10 mouse cellular contexts compared by ENCODE assay signal in genomic region chr15:82964266-82964825, GRCm38 (mm10). TPM values are rescaled to one million over a fixed set of nuclear protein-coding genes. Genes with fewer than 3 reads are reported as not detected.
DNase-seq lines count a peak whose midpoint lies in the region; ATAC-seq and TF ChIP-seq lines count a peak whose summit lies in the region.
"Had no signal": no experiment of that assay in that cellular context is flagged by ENCODE, and none has a peak within 500 bp of the region (broad histone marks: within the 10 kb centered on the region; RNA-seq: fewer than 3 reads in every experiment).

No protein-coding gene starts in this region.

- WGBS in hindbrain, embryonic 15.5 days, result 51% methylated on average over 14 of the region's 14 CpGs
- WGBS in olfactory bulb, adult 2 months, result 60% methylated on average over 14 of the region's 14 CpGs

- DNase-seq in frontal cortex, postnatal 14 days (ENCODE audit: low spot score in 2 of 2), result no peak
- no peak for DNase-seq in natural killer cell, adult 2 months (ENCODE audit: low spot score in 2 of 2)
- no peak for DNase-seq in adrenal gland, postnatal 14 days
- DNase-seq: liver had no signal

- H3K4me1 ChIP-seq in megakaryocyte, embryonic 14.5 days, result peaks cover 61% of the 10 kb centered on the region
- H3K4me1 ChIP-seq in hindbrain, embryonic 15.5 days (replicated peaks), result peaks cover 71% of the 10 kb centered on the region
- peaks cover 62% of the 10 kb centered on the region for H3K4me1 ChIP-seq in olfactory bulb, adult 2 months (ENCODE audit: control insufficient read depth, insufficient read depth, low read length)

- peak overlapping the region; percentile 72 for H3K4me2 ChIP-seq in hindbrain, embryonic 15.5 days

- H3K4me3 ChIP-seq in megakaryocyte, embryonic 14.5 days (replicated peaks), result peak overlapping the region; percentile 34
- H3K4me3 ChIP-seq in hindbrain, embryonic 15.5 days, result peak overlapping the region; percentile 61
- no peak overlapping the region for H3K4me3 ChIP-seq in olfactory bulb, adult 2 months (ENCODE audit: insufficient read depth, low read depth, low read length)

- TF ChIP-seq CTCF in olfactory bulb, adult 2 months (IDR thresholded peaks at IDR 0.05; ENCODE audit: insufficient read depth, low read depth, low read length), result no peak

- no peaks in the 10 kb centered on the region for H3K9me3 ChIP-seq in megakaryocyte, embryonic 14.5 days
- H3K9me3 ChIP-seq in hindbrain, embryonic 15.5 days, result no peaks in the 10 kb centered on the region

- H3K36me3 ChIP-seq in megakaryocyte, embryonic 14.5 days (replicated peaks; ENCODE audit: low read length), result no peaks in the 10 kb centered on the region
- no peaks in the 10 kb centered on the region for H3K36me3 ChIP-seq in hindbrain, embryonic 15.5 days

- H3K27me3 ChIP-seq in megakaryocyte, embryonic 14.5 days (replicated peaks), result peaks cover 70% of the 10 kb centered on the region
- H3K27me3 ChIP-seq in hindbrain, embryonic 15.5 days, result no peaks in the 10 kb centered on the region; the same call in 1 of the 2 replicates

- peak overlapping the region; percentile 79 for H3K27ac ChIP-seq in hindbrain, embryonic 15.5 days (replicated peaks)
- H3K27ac ChIP-seq in olfactory bulb, adult 2 months (ENCODE audit: insufficient read depth, low read depth, low read length), result peak overlapping the region; percentile 73

- H3K9ac ChIP-seq in hindbrain, embryonic 15.5 days, result 0 out of 2 replicates have a peak overlapping the region, but pooled peaks have one; percentile 23

- ATAC-seq in frontal cortex, adult (ENCODE audit: low TSS enrichment), result 0 out of 2 replicates have a peak, but pooled peaks have one; percentile 7
- no peak for ATAC-seq in megakaryocyte, adult 5-6 weeks (ENCODE audit: poor library complexity, severe bottlenecking)
- no peak for ATAC-seq in hindbrain, embryonic 15.5 days (ENCODE audit: low FRiP score, low read depth)
- ATAC-seq: activated CD4-positive, CD25-positive, alpha-beta regulatory T cell, adult 4 months had no signal

- TF ChIP-seq POLR2A in olfactory bulb, adult 2 months (IDR thresholded peaks at IDR 0.05; ENCODE audit: insufficient read depth, low read depth, low read length), result no peak

RNA-seq across cellular contexts. Expression of gene Tcf20, which starts 23.3 kb away (rescaled TPM):
- 4.5 and 7.5 TPM in 2 replicates for polyA plus RNA-seq in megakaryocyte, embryonic 14.5 days (2012; ENCODE audit: insufficient read depth, low replicate concordance)
- total RNA-seq in megakaryocyte, adult 5-6 weeks (2015), result 40.7 and 46.5 TPM in 2 replicates
- 75.9 and 85.2 TPM in 2 replicates for total RNA-seq in megakaryocyte, adult 5-6 weeks (2017)
- 10.4 and 11.4 TPM in 2 replicates for polyA plus RNA-seq in hindbrain, embryonic 15.5 days (2015; fragmentation: Nextera tagmentation; extraction: Ambion mirVana)
- polyA plus RNA-seq in olfactory bulb, adult 2 months (2012; ENCODE audit: insufficient read depth, insufficient read length, low replicate concordance, missing spikeins), result 82.1 TPM in 1 of 2 replicates, not detected in the other
- 75.9 and 85.4 TPM in 2 replicates for total RNA-seq in adrenal gland, postnatal 14 days (2021)
